Mouse (Mus musculus): ENCODE results near the gene Mad1l1. TPM values are rescaled to one million over a fixed set of nuclear protein-coding genes. Genes with fewer than 3 reads are reported as not detected.
A peak's percentile ranks its signal among the peaks of the same experiment; 100 is the strongest.

The Mad1l1 gene
- polyA plus RNA-seq, 1 experiment, result 12.6 TPM

DNA sequence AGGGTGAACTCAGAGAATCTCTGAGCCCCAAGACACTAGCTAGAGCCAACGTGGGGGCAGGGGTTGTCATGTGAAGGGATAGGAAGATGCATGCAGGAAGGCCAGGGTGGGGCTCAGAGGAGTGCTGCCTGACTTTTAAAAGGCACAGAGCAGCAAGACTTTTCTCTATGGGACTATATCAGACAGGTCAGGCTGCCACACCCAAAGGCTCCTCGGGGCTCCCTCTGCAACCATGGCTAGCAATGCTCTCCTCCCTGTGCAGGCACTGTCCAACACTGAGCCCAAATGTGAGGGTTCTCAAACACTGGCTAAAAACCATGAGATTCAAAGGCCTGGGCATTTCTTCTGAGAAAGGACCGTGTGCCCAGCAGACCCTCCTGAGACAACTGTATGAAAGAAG, 82.5 kb downstream of the Mad1l1 start:
- Histone ChIP-seq H3K36me3 (ENCODE audit: control insufficient read depth, insufficient read depth, low read length) (no peaks in the 10 kb centered on the region), H3K27me3 (replicated peaks; ENCODE audit: control insufficient read depth, insufficient read depth, low read length) (no peaks in the 10 kb centered on the region), H3K4me1 (ENCODE audit: control insufficient read depth, insufficient read depth, low read length) (no peaks in the 10 kb centered on the region), H3K27ac (ENCODE audit: insufficient read depth, low read depth, low read length) (no peak overlapping the region), H3K4me3 (ENCODE audit: insufficient read depth, low read depth, low read length) (no peak overlapping the region)
- TF ChIP-seq POLR2A (IDR thresholded peaks at IDR 0.05; ENCODE audit: low read depth, low read length), result no peak
- TF ChIP-seq CTCF (conservative IDR thresholded peaks at IDR 0.05; ENCODE audit: insufficient read depth, insufficient read length, low read depth, low read length), result no peak
- no peak for DNase-seq
- WGBS, result 71% methylated on average over 3 of the region's 3 CpGs

DNA sequence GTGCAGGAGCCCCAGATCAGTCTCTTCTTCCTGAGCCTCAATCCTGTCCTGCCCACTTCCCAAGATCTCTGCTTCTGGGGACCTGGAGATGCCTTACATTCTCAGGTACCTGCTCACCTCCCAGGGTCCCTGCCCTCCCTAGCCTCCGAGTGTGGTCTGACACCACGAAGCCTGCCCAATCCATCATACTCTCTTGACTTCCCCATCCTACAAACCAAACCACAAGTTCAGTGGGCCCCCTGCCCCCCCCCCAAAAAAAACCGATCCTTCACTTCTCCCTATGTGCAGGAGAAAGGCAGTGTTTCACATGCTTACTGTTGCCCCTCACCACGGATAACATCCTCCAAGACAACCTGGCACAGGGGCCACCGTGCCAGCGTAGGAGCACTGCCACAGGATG, 90.5 kb downstream of the Mad1l1 start:
- Histone ChIP-seq H3K27ac (ENCODE audit: insufficient read depth, low read depth, low read length) (no peak overlapping the region), H3K4me3 (ENCODE audit: insufficient read depth, low read depth, low read length) (no peak overlapping the region), H3K27me3 (replicated peaks; ENCODE audit: control insufficient read depth, insufficient read depth, low read length) (no peaks in the 10 kb centered on the region), H3K4me1 (ENCODE audit: control insufficient read depth, insufficient read depth, low read length) (0 out of 2 replicates have a peak, but pooled peaks cover under 1% of the 10 kb centered on the region), H3K36me3 (ENCODE audit: control insufficient read depth, insufficient read depth, low read length) (no peaks in the 10 kb centered on the region)
- TF ChIP-seq CTCF (conservative IDR thresholded peaks at IDR 0.05; ENCODE audit: insufficient read depth, insufficient read length, low read depth, low read length) (no peak), POLR2A (IDR thresholded peaks at IDR 0.05; ENCODE audit: low read depth, low read length) (no peak)
- 90% methylated on average over 6 of the region's 6 CpGs for WGBS
- DNase-seq, result no peak

DNA sequence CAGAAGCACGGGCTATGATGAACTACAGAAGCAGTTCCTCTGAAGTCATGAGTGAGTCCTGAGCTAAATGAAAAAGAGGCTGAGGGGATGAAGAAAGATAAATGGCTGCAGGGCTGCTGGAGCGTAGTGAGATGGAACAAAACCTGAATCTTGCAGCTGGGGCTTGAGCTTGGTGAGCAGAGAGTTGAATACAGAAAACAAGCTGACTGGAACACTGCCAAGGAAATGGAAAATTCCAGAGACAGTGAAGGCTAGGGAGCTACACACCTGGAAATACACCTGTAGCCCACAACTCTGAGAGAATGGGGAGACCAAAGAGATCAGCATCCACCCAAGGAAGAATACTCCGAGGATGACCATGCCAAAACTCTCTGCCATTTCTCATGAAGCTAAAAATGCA, 93.0 kb downstream of the Mad1l1 start:
- DNase-seq, result peak; percentile 67
- WGBS, result 72% methylated on average over 3 of the region's 3 CpGs
- Histone ChIP-seq H3K4me1 (ENCODE audit: control insufficient read depth, insufficient read depth, low read length) (0 out of 2 replicates have a peak, but pooled peaks cover 5% of the 10 kb centered on the region), H3K27ac (ENCODE audit: insufficient read depth, low read depth, low read length) (no peak overlapping the region), H3K27me3 (replicated peaks; ENCODE audit: control insufficient read depth, insufficient read depth, low read length) (no peaks in the 10 kb centered on the region), H3K36me3 (ENCODE audit: control insufficient read depth, insufficient read depth, low read length) (no peaks in the 10 kb centered on the region), H3K4me3 (ENCODE audit: insufficient read depth, low read depth, low read length) (no peak overlapping the region)
- TF ChIP-seq CTCF (conservative IDR thresholded peaks at IDR 0.05; ENCODE audit: insufficient read depth, insufficient read length, low read depth, low read length), result no peak
- TF ChIP-seq POLR2A (IDR thresholded peaks at IDR 0.05; ENCODE audit: low read depth, low read length), result no peak

DNA sequence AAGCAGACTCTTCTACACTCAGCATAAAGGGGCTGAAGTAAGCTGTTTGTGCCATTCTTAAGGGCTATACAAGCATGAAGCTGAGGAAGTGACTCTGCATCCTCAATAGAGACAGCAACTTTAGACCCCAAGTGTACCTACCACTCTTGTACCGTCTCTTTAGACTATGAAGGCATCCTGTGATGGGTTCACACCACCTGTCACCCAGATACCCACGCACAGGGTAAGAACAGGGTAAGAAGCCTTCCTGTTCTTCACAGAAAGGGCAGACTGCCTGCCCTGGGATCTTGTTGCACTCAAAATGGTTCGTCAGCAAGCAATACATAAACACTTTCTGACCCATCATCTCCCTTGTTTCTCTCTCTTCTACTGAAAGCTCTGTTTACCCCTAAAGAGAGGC, 94.5 kb downstream of the Mad1l1 start:
- Histone ChIP-seq H3K27ac (ENCODE audit: insufficient read depth, low read depth, low read length) (no peak overlapping the region), H3K36me3 (ENCODE audit: control insufficient read depth, insufficient read depth, low read length) (no peaks in the 10 kb centered on the region), H3K27me3 (replicated peaks; ENCODE audit: control insufficient read depth, insufficient read depth, low read length) (no peaks in the 10 kb centered on the region), H3K4me1 (ENCODE audit: control insufficient read depth, insufficient read depth, low read length) (0 out of 2 replicates have a peak, but pooled peaks cover 5% of the 10 kb centered on the region), H3K4me3 (ENCODE audit: insufficient read depth, low read depth, low read length) (no peak overlapping the region)
- DNase-seq, result no peak
- TF ChIP-seq POLR2A (IDR thresholded peaks at IDR 0.05; ENCODE audit: low read depth, low read length) (no peak), CTCF (conservative IDR thresholded peaks at IDR 0.05; ENCODE audit: insufficient read depth, insufficient read length, low read depth, low read length) (no peak)
- WGBS, result 90% methylated on average over 3 of the region's 3 CpGs

DNA sequence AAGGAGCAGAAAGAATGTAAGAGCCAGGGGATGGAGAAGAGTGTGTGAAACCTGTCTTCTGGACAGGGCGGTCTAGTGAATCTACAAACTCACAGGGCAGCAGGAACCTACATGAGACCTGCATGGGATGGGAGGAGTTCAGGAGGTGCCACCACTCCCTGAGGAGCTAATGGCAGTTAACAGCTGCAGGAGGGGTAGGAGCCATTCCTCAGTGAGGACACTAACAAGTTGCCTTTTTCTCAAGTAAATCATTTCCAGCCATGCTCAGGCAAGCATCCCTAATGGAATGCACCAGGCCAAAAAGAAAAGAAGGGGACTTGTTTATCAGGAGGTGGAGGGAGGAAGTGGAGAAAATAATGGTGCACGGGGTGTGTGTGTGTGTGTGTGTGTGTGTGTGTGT, 95.5 kb downstream of the Mad1l1 start:
- WGBS, result 46% methylated on average over 2 of the region's 2 CpGs
- TF ChIP-seq POLR2A (IDR thresholded peaks at IDR 0.05; ENCODE audit: low read depth, low read length), result no peak
- no peak for TF ChIP-seq CTCF (conservative IDR thresholded peaks at IDR 0.05; ENCODE audit: insufficient read depth, insufficient read length, low read depth, low read length)
- H3K4me3 ChIP-seq (ENCODE audit: insufficient read depth, low read depth, low read length), result no peak overlapping the region
- H3K27ac ChIP-seq (ENCODE audit: insufficient read depth, low read depth, low read length), result peak overlapping the region; percentile 43; the same call in 1 of the 2 replicates
- H3K4me1 ChIP-seq (ENCODE audit: control insufficient read depth, insufficient read depth, low read length), result 0 out of 2 replicates have a peak, but pooled peaks cover 5% of the 10 kb centered on the region
- no peaks in the 10 kb centered on the region for H3K36me3 ChIP-seq (ENCODE audit: control insufficient read depth, insufficient read depth, low read length)
- DNase-seq, result peak; percentile 64
- no peaks in the 10 kb centered on the region for H3K27me3 ChIP-seq (replicated peaks; ENCODE audit: control insufficient read depth, insufficient read depth, low read length)

DNA sequence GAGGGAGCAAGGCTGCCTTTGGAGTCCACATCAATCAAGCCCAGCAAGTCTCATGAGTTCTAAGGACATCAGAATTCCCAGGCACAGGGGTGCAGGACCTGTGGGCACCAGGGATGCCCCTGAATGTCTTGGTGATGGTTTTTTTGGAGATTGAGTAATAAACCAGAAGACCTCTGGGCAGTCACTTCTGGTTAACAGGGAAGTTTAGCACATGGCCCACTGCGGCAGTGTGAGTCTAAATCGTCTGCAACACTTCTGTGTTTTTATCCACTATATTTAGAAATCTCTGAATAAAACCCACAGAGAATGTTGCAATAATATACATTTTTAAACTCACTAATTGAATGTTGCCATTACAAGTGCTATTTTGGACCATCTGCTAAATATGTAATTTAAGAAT, 96.2 kb downstream of the Mad1l1 start:
- Histone ChIP-seq H3K4me3 (ENCODE audit: insufficient read depth, low read depth, low read length) (no peak overlapping the region), H3K36me3 (ENCODE audit: control insufficient read depth, insufficient read depth, low read length) (no peaks in the 10 kb centered on the region), H3K4me1 (ENCODE audit: control insufficient read depth, insufficient read depth, low read length) (0 out of 2 replicates have a peak, but pooled peaks cover 5% of the 10 kb centered on the region), H3K27me3 (replicated peaks; ENCODE audit: control insufficient read depth, insufficient read depth, low read length) (no peaks in the 10 kb centered on the region), H3K27ac (ENCODE audit: insufficient read depth, low read depth, low read length) (no peak overlapping the region)
- TF ChIP-seq POLR2A (IDR thresholded peaks at IDR 0.05; ENCODE audit: low read depth, low read length) (no peak), CTCF (conservative IDR thresholded peaks at IDR 0.05; ENCODE audit: insufficient read depth, insufficient read length, low read depth, low read length) (no peak)
- no peak for DNase-seq
- WGBS, result 93% methylated on average over 2 of the region's 2 CpGs

DNA sequence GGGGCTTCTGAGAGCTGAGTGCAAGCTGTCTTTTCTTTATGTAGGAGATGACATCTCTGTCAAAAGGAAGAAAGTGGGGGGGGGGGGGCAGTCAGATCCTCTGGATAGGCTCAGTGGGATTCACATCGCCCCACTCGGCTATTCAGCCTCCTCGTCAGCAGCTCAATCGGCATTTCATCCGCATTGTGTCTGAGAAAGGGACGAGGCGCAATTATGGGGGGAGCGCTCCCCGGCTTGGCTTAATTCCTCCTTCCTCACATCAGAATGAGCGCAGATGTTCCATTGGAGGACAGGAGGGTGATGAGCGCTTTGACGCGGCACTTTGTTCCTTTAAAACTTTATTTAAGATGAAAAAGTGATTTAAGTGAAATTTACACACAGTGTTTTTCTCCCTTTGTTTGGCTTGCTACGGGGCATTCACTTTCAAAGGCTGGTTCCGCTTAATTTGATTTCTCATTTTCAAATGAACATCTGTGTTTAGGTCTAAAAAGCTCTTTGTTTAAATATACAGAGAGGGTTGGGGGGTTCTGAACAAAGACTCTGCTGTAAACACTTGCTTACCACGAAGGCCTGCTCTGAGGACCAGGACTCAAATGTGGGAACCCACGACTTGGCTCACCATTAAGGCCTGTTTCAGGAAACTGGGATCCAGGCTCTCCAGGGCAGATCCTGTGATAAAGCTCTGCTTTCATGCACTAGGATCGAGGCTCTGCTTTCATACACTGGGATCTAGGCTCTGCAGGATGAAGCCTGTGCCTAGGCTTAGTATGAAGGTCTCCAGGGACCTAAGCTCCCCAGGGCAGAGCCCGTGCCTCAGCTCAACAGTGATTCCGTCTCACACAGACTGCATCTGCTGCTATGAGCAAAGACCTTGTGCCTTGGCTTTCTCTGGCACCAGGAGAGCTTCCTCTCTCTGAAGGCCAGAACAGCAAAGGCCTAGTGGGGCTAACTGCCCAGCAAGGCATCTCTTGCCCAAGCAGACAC, 98.0 kb downstream of the Mad1l1 start:
- no peaks in the 10 kb centered on the region for H3K36me3 ChIP-seq (ENCODE audit: control insufficient read depth, insufficient read depth, low read length)
- 0 out of 2 replicates have a peak, but pooled peaks cover 5% of the 10 kb centered on the region for H3K4me1 ChIP-seq (ENCODE audit: control insufficient read depth, insufficient read depth, low read length)
- no peak overlapping the region for H3K27ac ChIP-seq (ENCODE audit: insufficient read depth, low read depth, low read length)
- H3K4me3 ChIP-seq (ENCODE audit: insufficient read depth, low read depth, low read length), result no peak overlapping the region
- no peaks in the 10 kb centered on the region for H3K27me3 ChIP-seq (replicated peaks; ENCODE audit: control insufficient read depth, insufficient read depth, low read length)
- WGBS, result 89% methylated on average over 20 of the region's 20 CpGs
- TF ChIP-seq POLR2A (IDR thresholded peaks at IDR 0.05; ENCODE audit: low read depth, low read length), result no peak
- no peak for DNase-seq

All from kidney, adult 2 months (tissue).